Mouse (Mus musculus): ENCODE data around the gene Ttc23.

Gene Ttc23

DNA sequence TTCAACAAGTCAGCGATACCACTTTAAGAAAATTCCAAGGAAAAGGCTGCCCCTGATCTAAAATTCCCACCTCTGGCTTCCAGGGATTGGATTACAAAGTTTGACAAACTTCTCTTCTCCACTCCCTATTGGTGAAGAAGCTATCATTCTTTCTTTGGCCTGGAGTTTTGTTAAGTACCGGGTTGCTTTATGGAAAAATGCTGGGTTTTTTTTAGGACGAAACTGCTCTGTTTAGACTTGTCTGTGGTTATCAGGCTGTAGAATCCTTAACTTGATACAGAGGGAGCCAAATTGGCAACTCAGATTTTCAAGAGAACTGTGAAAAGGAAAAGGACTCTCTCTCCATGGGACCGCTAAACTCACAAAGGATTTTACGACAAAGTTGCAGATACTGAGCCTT is at the start of gene Ttc23:
TSS of gene Ttc23 (plus strand) at position 134 of the 400 bp plus-strand sequence.
- DNase-seq (ENCODE audit: extremely low spot score): peak; percentile 61

GRCm38 (mm10) chr7:67598050-67598449 is 49.2 kb upstream of the Ttc23 start:
- DNase-seq (ENCODE audit: extremely low spot score): no peak

DNA sequence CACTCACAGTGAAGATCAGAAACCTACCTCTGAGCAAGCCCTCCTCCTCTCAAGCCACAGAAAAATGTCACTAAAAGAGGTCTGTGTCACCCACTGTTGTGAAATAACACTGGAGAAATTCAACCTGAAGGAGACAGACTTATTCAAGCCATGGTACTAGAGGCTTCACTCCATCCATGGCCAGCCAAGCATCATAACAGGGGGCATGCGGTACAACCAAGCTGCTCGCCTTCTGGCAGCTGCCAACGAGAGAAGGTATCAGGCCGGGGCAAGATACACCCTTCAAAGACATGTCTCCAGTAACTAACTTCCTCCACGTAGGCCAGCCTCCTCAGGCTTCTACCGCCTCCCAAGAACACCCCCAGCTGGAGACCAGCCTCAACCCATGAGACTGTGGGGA is 42.1 kb upstream of the Ttc23 start:
- no peak for DNase-seq (ENCODE audit: extremely low spot score)

- no peak for DNase-seq (ENCODE audit: extremely low spot score)
These were observed 41.0 kb upstream of the Ttc23 start for GRCm38 (mm10) chr7:67606250-67606649.

- no peak for DNase-seq (ENCODE audit: extremely low spot score)
These were observed 39.4 kb upstream of the Ttc23 start for GRCm38 (mm10) chr7:67607669-67608347.

DNA sequence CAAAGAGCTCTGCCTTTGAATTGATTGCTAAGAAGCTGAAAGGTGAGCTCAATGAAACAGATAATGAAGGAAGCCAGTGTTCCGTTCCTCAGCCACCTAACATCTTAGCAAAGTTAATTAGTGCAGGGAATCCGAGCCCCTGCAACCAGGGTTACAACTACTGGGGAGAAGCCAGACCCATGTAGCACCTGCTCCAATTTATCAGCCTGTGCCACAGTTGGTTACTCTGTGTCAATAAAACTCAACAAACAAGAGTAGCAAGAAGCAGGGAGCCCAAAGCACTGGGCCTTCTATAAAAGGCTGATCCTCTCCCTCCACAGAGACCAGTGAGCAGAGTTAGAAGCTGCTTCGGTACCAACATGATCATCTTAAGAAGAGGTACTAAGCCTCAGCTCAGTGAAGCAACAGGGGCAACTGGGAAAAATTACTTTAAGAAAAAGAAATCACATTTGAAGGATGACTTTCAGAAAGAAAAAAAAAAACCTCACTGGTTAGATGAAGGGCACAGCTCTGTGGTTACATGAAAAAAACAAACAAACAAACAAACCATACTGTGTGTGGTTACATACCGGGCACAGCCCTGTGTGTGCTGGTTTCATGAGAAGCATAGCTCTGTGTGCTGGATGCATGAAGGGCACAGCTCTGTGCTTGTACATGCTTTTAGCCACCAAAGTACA is 38.7 kb upstream of the Ttc23 start:
- DNase-seq (ENCODE audit: extremely low spot score): no peak

DNA sequence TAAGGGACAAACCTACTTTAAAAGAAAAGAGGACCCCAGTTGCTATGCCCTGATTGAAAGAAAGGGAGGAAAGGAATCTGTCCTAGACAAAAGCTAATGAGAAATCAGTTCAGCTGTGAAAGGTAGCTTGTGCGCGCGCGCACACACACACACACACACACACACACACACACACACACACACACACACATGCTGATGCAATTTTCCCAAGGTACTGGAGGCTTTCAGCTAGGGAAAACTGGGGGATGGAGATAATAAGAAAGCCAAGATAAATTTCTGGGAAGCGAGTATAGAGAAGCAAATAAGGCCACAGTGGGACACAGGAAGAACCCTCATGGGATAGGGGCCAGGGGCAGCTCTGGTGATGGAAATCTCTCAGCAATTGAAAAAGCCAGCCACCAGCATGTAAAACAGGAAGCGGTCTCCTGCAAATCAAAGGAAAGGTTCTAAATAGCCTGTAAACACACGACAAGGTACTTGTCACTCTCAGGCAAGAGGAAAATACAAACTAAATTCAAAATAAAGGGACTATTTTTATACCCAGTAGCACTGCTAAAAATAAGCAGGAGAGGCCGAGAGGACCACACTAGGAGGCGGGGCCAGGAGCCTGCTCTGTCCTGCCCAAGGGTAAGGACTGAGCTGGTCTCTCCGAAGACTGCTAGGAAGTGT is 33.3 kb upstream of the Ttc23 start:
- DNase-seq (ENCODE audit: extremely low spot score): no peak

GRCm38 (mm10) chr7:67614464-67614861 is 32.7 kb upstream of the Ttc23 start:
- no peak for DNase-seq (ENCODE audit: extremely low spot score)

GRCm38 (mm10) chr7:67616890-67617289 is 30.3 kb upstream of the Ttc23 start:
- no peak for DNase-seq (ENCODE audit: extremely low spot score)

- no peak for DNase-seq (ENCODE audit: extremely low spot score)
These were observed 29.6 kb upstream of the Ttc23 start for GRCm38 (mm10) chr7:67617646-67618045.

DNA sequence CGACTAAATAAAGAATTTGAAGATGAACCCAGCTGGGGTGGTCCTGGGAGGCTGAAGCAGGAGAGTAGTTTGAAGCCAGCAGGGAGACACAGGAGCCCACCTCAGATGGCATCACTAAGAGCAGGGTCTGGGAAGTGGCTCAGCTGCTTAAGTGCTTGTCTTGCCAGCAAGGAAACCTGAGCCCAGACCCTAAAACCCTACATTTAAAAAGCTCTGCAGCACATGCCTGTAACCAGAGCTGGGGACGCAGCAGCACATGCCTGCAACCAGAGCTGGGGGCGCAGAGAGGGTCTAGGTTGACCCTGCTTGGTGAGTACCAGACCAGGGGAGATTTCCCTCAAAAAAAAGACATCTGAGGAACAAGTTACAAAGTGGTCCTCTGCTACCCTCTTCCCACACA is 28.9 kb upstream of the Ttc23 start:
- DNase-seq (ENCODE audit: extremely low spot score): no peak

DNA sequence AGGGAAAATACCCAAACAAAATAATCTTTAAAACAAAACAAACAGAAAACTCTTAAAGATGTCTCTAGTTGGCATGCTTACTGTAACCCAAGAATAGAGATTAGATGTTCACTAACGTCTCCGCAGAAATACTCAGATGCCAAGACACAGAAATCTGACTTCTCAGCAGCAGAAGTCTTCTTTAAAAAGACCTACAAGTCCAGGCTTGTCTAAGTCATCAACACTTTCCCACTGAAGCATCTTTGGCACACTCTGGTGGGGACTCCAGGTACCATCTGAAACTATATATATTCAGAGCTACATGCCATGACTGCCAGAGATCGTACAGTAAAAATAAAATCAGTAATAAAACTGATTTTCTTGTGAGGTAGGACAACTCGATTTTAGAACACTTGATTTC is 27.4 kb upstream of the Ttc23 start:
- no peak for DNase-seq (ENCODE audit: extremely low spot score)

GRCm38 (mm10) chr7:67622151-67622550 is 25.1 kb upstream of the Ttc23 start:
- no peak for DNase-seq (ENCODE audit: extremely low spot score)

DNA sequence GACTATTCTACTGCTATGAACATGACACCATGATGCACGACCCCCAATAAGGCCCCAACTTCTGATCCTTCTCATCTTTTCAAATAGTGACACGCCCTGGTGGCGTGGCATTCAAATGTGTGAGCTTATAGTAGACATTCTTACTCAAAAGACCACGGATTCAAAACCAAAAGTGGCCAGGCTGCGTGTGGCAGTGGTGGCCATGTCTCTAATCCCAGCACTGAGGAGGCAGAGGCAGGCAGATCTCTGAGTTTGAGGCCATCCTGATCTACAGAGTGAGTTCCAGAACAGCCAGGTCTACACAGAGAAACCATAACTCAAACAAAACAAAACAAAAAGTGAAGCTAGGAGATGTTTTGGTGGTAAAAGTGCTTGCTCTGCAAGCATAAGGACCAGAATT is 20.5 kb upstream of the Ttc23 start:
- no peak for DNase-seq (ENCODE audit: extremely low spot score)

DNA sequence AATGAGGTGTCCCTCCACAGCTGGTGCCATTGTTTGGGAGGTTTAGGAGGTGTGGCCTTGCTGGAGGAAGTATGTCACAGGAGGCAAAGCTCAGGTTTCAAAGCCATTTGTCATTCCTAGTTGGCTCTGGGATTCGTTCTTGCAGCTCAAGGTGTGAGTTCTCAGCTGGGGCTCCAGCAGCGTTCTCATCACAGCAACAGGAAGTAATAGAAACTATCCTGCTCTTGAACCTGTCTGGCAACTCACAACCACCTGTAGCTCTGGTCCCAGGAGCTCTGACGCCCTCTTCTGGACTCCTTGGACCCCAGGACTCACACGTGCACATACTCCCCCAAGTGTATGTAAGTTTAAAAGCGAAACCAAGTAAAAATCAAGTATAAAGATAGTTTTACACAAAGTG is 17.5 kb upstream of the Ttc23 start:
- DNase-seq (ENCODE audit: extremely low spot score): no peak

DNA sequence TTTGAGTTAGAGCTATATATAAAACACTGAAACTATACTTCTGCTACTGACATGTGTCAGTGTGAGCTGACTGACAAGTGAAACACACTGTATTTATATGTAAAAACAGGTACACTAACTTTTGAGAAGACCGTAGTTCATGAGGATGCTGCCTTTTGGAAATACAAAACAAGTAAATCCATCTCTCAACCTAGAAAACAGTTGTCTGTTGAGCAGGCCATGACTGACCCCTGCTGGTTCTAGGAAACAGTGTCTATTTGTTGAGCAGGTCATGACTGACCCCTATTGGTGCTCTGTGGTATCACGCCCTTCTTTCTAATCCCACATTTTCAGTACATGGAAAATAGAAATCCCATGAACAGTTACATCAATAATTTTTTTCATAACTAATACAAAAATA is 16.4 kb upstream of the Ttc23 start:
- DNase-seq (ENCODE audit: extremely low spot score): peak; percentile 74

DNA sequence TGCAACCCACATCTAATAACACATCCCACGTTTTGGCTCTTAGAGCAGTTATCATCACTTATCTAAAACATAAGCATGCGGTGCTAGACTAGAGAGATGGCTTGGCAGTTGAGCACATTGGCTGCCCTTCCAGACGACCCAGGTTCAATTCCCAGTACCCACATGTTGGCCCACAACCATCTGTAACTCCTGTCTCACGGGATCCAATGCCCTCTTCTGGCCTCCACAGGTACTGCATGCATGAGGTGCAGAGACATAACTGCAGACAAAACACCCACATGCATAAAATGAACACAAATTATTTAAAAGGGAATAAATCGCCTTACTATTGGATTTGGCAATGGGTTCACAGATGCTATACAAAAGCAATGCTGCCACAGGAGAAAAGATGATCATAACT is 14.8 kb upstream of the Ttc23 start:
- DNase-seq (ENCODE audit: extremely low spot score): no peak

DNA sequence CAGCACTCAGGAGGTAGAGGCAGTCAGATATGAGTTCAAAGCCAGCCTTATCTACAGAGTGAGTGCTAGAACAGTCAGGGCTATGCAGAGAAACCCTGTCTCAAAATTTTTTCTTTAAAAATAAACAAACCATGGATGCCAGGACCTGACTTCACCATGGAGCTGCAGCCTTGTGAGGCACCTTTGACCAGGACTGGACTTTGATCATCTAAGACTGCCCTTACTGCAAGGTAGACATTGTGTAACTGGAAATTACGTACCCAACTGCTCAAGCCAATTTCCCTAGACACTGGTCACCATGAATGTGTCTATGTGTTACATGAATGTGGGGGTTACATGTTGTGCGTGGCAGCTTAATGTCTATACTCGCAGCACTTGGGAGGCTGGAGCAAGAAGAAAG is 13.0 kb upstream of the Ttc23 start:
- no peak for DNase-seq (ENCODE audit: extremely low spot score)

- no peak for DNase-seq (ENCODE audit: extremely low spot score)
These were observed 11.0 kb upstream of the Ttc23 start for GRCm38 (mm10) chr7:67636161-67636560.

DNA sequence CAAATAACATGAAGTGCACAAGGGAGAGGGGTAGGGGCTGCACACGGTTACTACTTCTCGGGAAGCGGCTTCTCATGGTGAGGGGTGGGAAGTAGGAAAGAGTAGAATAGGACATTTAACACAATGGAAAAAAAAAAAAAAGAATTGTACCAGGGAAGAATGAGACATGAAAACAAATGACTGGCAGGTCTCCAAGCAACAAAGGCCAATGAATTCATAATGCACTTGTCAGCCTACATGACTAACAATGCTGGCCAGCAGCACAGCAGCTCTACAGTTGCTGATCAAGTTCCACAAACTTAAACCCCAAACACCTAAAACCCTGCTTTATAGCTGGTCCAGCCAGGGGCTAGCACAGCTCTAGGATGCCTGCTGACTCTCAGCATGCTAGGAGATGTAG is 8.2 kb upstream of the Ttc23 start:
- no peak for DNase-seq (ENCODE audit: extremely low spot score)

DNA sequence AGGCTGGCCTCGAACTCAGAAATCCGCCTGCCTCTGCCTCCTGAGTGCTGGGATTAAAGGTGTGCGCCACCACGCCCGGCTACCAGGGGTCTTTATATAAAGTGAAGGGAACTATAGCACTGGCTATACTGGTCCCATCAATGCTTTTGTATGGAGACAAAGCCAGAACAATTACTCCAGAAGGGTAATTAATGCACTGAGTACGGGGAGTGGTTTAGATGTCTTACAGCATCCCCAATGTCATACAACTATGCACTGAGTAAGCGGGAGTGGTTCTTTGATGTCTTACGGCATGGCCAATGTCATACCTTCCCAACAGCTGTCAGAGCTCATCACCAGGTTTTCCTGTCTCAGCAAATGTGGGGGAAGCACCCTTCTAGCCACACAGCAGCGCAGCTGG is 4.3 kb upstream of the Ttc23 start:
- no peak for DNase-seq (ENCODE audit: extremely low spot score)

DNA sequence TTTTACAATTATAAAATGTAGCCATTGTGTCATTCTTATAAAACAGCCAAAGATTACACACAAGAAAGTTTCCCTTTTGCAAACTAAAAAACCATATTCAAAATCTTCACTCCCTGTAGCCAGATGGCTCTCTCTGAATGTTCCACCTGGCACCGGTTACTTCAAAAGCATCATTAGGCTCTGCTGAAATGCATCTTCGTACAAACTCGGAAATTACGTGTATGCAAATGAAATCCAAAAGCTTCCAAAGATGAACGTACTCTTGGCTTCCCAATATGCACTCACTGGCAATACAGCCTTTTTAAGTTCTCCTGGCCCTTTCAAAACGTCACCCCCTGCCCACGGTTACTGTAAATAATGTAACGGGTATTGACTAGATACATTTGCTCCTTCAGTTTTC is 2.9 kb upstream of the Ttc23 start:
- no peak for DNase-seq (ENCODE audit: extremely low spot score)

Measured in embryo, embryonic 9.5 days (tissue).